Mouse (Mus musculus) CH12.LX (cell line): ENCODE measurements around the gene Chrm3. TPM values are rescaled to one million over a fixed set of nuclear protein-coding genes. Genes with fewer than 3 reads are reported as not detected.

Experiments used
- DNase-seq: peaks from one replicate; pipeline ENCODE4 v3.0.0-alpha.2; 2013; ENCODE audit errors: extremely low read depth
- H3K27ac ChIP-seq: 2 replicates; pipeline ENCODE4 v1.5.1; 2012; ENCODE audit warnings: low read depth, mild to moderate bottlenecking, control low read depth, moderate library complexity; ENCODE audit not compliant: insufficient read depth
- H3K27me3 ChIP-seq: replicated peaks from 2 replicates; pipeline ENCODE3; 2012; ENCODE audit warnings: inconsistent platforms
- H3K36me3 ChIP-seq, 2 experiments: replicated peaks in 1 of 2; 2 replicates each; pipeline versions ENCODE3 to v1.6.1; 2012; ENCODE audit warnings: inconsistent platforms in 1 of 2, low read length in 1 of 2, mild to moderate bottlenecking in 1 of 2, mixed read lengths in 1 of 2, moderate library complexity in 1 of 2; ENCODE audit not compliant: control insufficient read depth in 1 of 2, insufficient read depth in 1 of 2
- H3K4me1 ChIP-seq, 2 experiments: 2 replicates each; pipeline ENCODE4 v1.6.1; 2012; ENCODE audit warnings: inconsistent platforms in 1 of 2, moderate library complexity in 1 of 2; ENCODE audit not compliant: insufficient read depth in 2 of 2, control insufficient read depth in 1 of 2
- H3K4me2 ChIP-seq: 2 replicates; pipeline ENCODE4 v1.6.1; 2012; ENCODE audit warnings: low read depth, mild to moderate bottlenecking, control low read depth; ENCODE audit not compliant: poor library complexity, insufficient read depth, severe bottlenecking
- H3K4me3 ChIP-seq, 3 experiments: fragments of 150-350 bp in 1 of 3; sonication (generic) in 1 of 3; replicated peaks in 1 of 3; 2 replicates each; pipeline versions ENCODE3 to v1.5.1; 2011 to 2012; ENCODE audit warnings: low read depth in 2 of 3, low read length in 2 of 3, mild to moderate bottlenecking in 2 of 3, moderate library complexity in 2 of 3, control low read depth in 1 of 3, improper control_type of control experiment in 1 of 3, inconsistent platforms in 1 of 3, mixed read lengths in 1 of 3; ENCODE audit not compliant: poor library complexity in 1 of 3
- H3K79me2 ChIP-seq: replicated peaks from 2 replicates; pipeline ENCODE4 v1.6.1; 2012; ENCODE audit warnings: mild to moderate bottlenecking, moderate library complexity; ENCODE audit not compliant: control insufficient read depth, poor library complexity, insufficient read depth, severe bottlenecking; ENCODE audit errors: extremely low read depth
- H3K9ac ChIP-seq: 2 replicates; pipeline ENCODE4 v1.6.1; 2012; ENCODE audit warnings: low read depth, mild to moderate bottlenecking, control low read depth, moderate library complexity; ENCODE audit not compliant: insufficient read depth
- H3K9me3 ChIP-seq: replicated peaks from 2 replicates; pipeline ENCODE3; 2012; ENCODE audit warnings: low read length, inconsistent platforms, mixed read lengths
- BHLHE40 ChIP-seq: IDR thresholded peaks from 2 replicates; pipeline ENCODE4 v1.6.1; 2011; ENCODE audit warnings: mild to moderate bottlenecking, low read depth, low read length, improper control_type of control experiment
- E2F4 ChIP-seq: IDR thresholded peaks from 2 replicates; pipeline ENCODE4 v1.6.1; 2011; ENCODE audit warnings: low read depth, low read length, improper control_type of control experiment; ENCODE audit not compliant: insufficient replicate concordance
- ELF1 ChIP-seq: IDR thresholded peaks from 2 replicates; pipeline ENCODE4 v1.6.1; 2014; ENCODE audit warnings: low read depth, mild to moderate bottlenecking, inconsistent platforms, low read length, improper control_type of control experiment
- EP300 ChIP-seq: IDR thresholded peaks from 2 replicates; pipeline ENCODE4 v1.6.1; 2011; ENCODE audit warnings: low read length, improper control_type of control experiment
- ETS1 ChIP-seq: conservative IDR thresholded peaks from 2 replicates; pipeline ENCODE4 v1.6.1; 2012; ENCODE audit warnings: low read depth, mild to moderate bottlenecking, inconsistent platforms, low read length, improper control_type of control experiment, moderate library complexity
- GABPA ChIP-seq: IDR thresholded peaks from 2 replicates; pipeline ENCODE4 v1.6.1; 2012; ENCODE audit warnings: low read depth, low read length, improper control_type of control experiment, inconsistent platforms; ENCODE audit not compliant: insufficient replicate concordance
- JUN ChIP-seq: IDR thresholded peaks from 2 replicates; pipeline ENCODE4 v1.6.1; 2011; ENCODE audit warnings: low read depth, mild to moderate bottlenecking, low read length, improper control_type of control experiment, moderate library complexity; ENCODE audit not compliant: insufficient read depth
- JUND ChIP-seq: conservative IDR thresholded peaks from 2 replicates; pipeline ENCODE4 v1.6.1; 2011; ENCODE audit warnings: low read depth, low read length, improper control_type of control experiment
- MAFK ChIP-seq: IDR thresholded peaks from 2 replicates; pipeline ENCODE4 v1.6.1; 2011; ENCODE audit warnings: low read length, improper control_type of control experiment; ENCODE audit not compliant: insufficient replicate concordance
- MAX ChIP-seq: IDR thresholded peaks from 2 replicates; pipeline ENCODE4 v1.6.1; 2011; ENCODE audit warnings: low read length, improper control_type of control experiment
- MAZ ChIP-seq: IDR thresholded peaks from 2 replicates; pipeline ENCODE4 v1.6.1; 2012; ENCODE audit warnings: low read depth, mild to moderate bottlenecking, inconsistent platforms, low read length, improper control_type of control experiment, moderate library complexity
- MEF2A ChIP-seq: IDR thresholded peaks from 2 replicates; pipeline ENCODE4 v1.6.1; 2014; ENCODE audit warnings: low read depth, mild to moderate bottlenecking, inconsistent platforms, low read length, improper control_type of control experiment, borderline replicate concordance
- MYC ChIP-seq: IDR thresholded peaks from 2 replicates; pipeline ENCODE4 v1.6.1; 2011; ENCODE audit warnings: low read depth, mild to moderate bottlenecking, improper control_type of control experiment, low read length
- NELFE ChIP-seq: IDR thresholded peaks from 2 replicates; pipeline ENCODE4 v1.6.1; 2011; ENCODE audit warnings: low read depth, low read length, improper control_type of control experiment
- NRF1 ChIP-seq: IDR thresholded peaks from 2 replicates; pipeline ENCODE4 v1.6.1; 2014; ENCODE audit warnings: low read depth, mild to moderate bottlenecking, inconsistent platforms, low read length, improper control_type of control experiment, moderate library complexity
- PAX5 ChIP-seq: IDR thresholded peaks from 2 replicates; pipeline ENCODE4 v1.6.1; 2012; ENCODE audit warnings: low read length, inconsistent platforms, mixed read lengths
- POLR2AphosphoS2 ChIP-seq: IDR thresholded peaks from 2 replicates; pipeline ENCODE4 v1.6.1; 2011; ENCODE audit warnings: low read depth, low read length, improper control_type of control experiment
- RAD21 ChIP-seq: IDR thresholded peaks from 2 replicates; pipeline ENCODE4 v1.6.1; 2011; ENCODE audit warnings: low read depth, mild to moderate bottlenecking, low read length, improper control_type of control experiment, moderate library complexity
- SIN3A ChIP-seq: IDR thresholded peaks from 2 replicates; pipeline ENCODE4 v1.6.1; 2012; ENCODE audit warnings: low read length, improper control_type of control experiment, inconsistent platforms
- SMC3 ChIP-seq: IDR thresholded peaks from 2 replicates; pipeline ENCODE4 v1.6.1; 2011; ENCODE audit warnings: low read depth, low read length, improper control_type of control experiment
- TBP ChIP-seq: conservative IDR thresholded peaks from 2 replicates; pipeline ENCODE4 v1.6.1; 2011; ENCODE audit warnings: low read depth, low read length, improper control_type of control experiment
- USF2 ChIP-seq: conservative IDR thresholded peaks from 2 replicates; pipeline ENCODE4 v1.6.1; 2011; ENCODE audit warnings: low read depth, low read length, improper control_type of control experiment
- ZC3H11A ChIP-seq: IDR thresholded peaks from 2 replicates; pipeline ENCODE4 v1.6.1; 2012; ENCODE audit warnings: low read depth, mild to moderate bottlenecking, inconsistent platforms, low read length, improper control_type of control experiment
- dilution Hi-C: fragments of 300-500 bp; cut with MboI; formaldehyde crosslinking; loops from 2 replicates; pipeline ENCODE4 v1.14.3; 2020; ENCODE audit warnings: low sequenced_read_pairs; ENCODE audit not compliant: extremely low pct_unique_long_range_greater_than_20kb, extremely low pct_ligation_motif_present
- in situ Hi-C: fragments of 300-500 bp; cut with MboI; formaldehyde crosslinking; loops from 3 replicates; pipeline ENCODE4 v1.14.3; 2019; ENCODE audit warnings: low sequenced_read_pairs, low pct_ligation_motif_present, low pct_unique_long_range_greater_than_20kb, mixed read lengths
- polyA plus RNA-seq: library from polyadenylated mRNA; unstranded; fragments of >175 nt; gene quantifications from 2 replicates; pipeline ENCODE4 v1.2.1, GENCODE M21; 2012; ENCODE audit warnings: low read depth; ENCODE audit not compliant: insufficient read length
- total RNA-seq, 2 experiments: library from RNA; depleted of rRNA; stranded (reverse); fragments of 300-350 nt in 1 of 2; fragments of >200 nt in 1 of 2; gene quantifications; 2 replicates each; pipeline ENCODE4 v1.2.3; 2012 to 2014

Chrm3 gene
- total and polyA plus RNA-seq, 3 experiments = not detected

GRCm38 (mm10) chr13:10295160-10295559 is 65.5 kb downstream of the Chrm3 start:
- in situ Hi-C loops = no loop called here
- Histone ChIP-seq H3K4me1 (0 out of 4 replicates have a peak, but pooled peaks cover 0 to 2% of the 10 kb centered on the region in 2 experiments), H3K27ac (no peak overlapping the region), H3K9ac (no peak overlapping the region), H3K9me3 (no peaks in the 10 kb centered on the region), H3K27me3 (no peaks in the 10 kb centered on the region), H3K4me3 (no peak overlapping the region), H3K36me3 (no peaks in the 10 kb centered on the region), H3K4me2 (no peak overlapping the region), H3K79me2 (no peaks in the 10 kb centered on the region)
- DNase-seq = no peak
- dilution Hi-C loops = no loop called here
- TF ChIP-seq ETS1 = no peak
- no peak for TF ChIP-seq ZC3H11A
- no peak for TF ChIP-seq MAZ
- no peak for TF ChIP-seq PAX5
- TF ChIP-seq NRF1 = no peak
- TF ChIP-seq TBP = no peak
- TF ChIP-seq NELFE = no peak
- no peak for TF ChIP-seq EP300
- no peak for TF ChIP-seq BHLHE40
- TF ChIP-seq MAFK = no peak

- in situ Hi-C loops (no loop called here), dilution Hi-C loops (no loop called here)
- TF ChIP-seq RAD21 = no peak
- peak; percentile 62; the same call in 1 of the 2 replicates for TF ChIP-seq JUN
- TF ChIP-seq BHLHE40 = no peak
- TF ChIP-seq JUND = 0 out of 2 replicates have a peak, but pooled peaks have one; percentile 44
- TF ChIP-seq NRF1 = no peak
- TF ChIP-seq SIN3A = no peak
- no peak for TF ChIP-seq MAZ
These were observed 76.3 kb downstream of the Chrm3 start for GRCm38 (mm10) chr13:10284331-10284730.

GRCm38 (mm10) chr13:10274907-10275306 is 85.7 kb downstream of the Chrm3 start:
- dilution Hi-C loops = no loop called here
- H3K9ac ChIP-seq = no peak overlapping the region
- no peaks in the 10 kb centered on the region for H3K4me1 ChIP-seq
- no peaks in the 10 kb centered on the region for H3K79me2 ChIP-seq
- no peaks in the 10 kb centered on the region for H3K27me3 ChIP-seq
- DNase-seq = no peak
- TF ChIP-seq E2F4 = no peak
- TF ChIP-seq EP300 = no peak
- no peak for TF ChIP-seq SIN3A
- TF ChIP-seq NRF1 = no peak
- no peak for TF ChIP-seq MEF2A
- TF ChIP-seq GABPA = no peak
- no peak for TF ChIP-seq SMC3
- TF ChIP-seq MYC = no peak
- no peak for TF ChIP-seq BHLHE40
- no peak for TF ChIP-seq ZC3H11A
- no peak for TF ChIP-seq POLR2AphosphoS2
- TF ChIP-seq ELF1 = no peak
- no peak for TF ChIP-seq MAX
- no peak for TF ChIP-seq NELFE
- TF ChIP-seq MAFK = no peak
- TF ChIP-seq USF2 = no peak
- no peak overlapping the region for H3K4me3 ChIP-seq
- no peaks in the 10 kb centered on the region for H3K36me3 ChIP-seq
- no peak overlapping the region for H3K4me2 ChIP-seq
- H3K27ac ChIP-seq = no peak overlapping the region
- in situ Hi-C loops = no loop called here
- no peaks in the 10 kb centered on the region for H3K9me3 ChIP-seq

More at GRCm38 (mm10) chr13:10284331-10284730, 76.3 kb downstream of the Chrm3 start:
- Histone ChIP-seq H3K27me3 (no peaks in the 10 kb centered on the region), H3K9me3 (no peaks in the 10 kb centered on the region), H3K36me3 (no peaks in the 10 kb centered on the region), H3K4me3 (no peak overlapping the region), H3K4me1 (peaks cover 0 to 9% of the 10 kb centered on the region in 2 experiments; a peak in 2 of 4 replicates), H3K9ac (no peak overlapping the region), H3K79me2 (no peaks in the 10 kb centered on the region), H3K27ac (no peak overlapping the region), H3K4me2 (no peak overlapping the region)
- peak; percentile 60 for DNase-seq
